Mouse (Mus musculus) thymus, adult 2 months (tissue): ENCODE measurements around the gene Sfxn3. TPM values are rescaled to one million over a fixed set of nuclear protein-coding genes. Genes with fewer than 3 reads are reported as not detected.

Experiments
- DNase-seq: peaks from one replicate; pipeline ENCODE4 v3.0.0; 2021
- H3K27ac ChIP-seq: fragments of 200-500 bp; 2 replicates; pipeline ENCODE4 v1.5.1; 2012; ENCODE audit warnings: low read length, control low read depth; ENCODE audit not compliant: control insufficient read depth, insufficient read depth
- H3K27me3 ChIP-seq: fragments of 200-500 bp; 2 replicates; pipeline ENCODE4 v1.6.1; 2012; ENCODE audit warnings: mild to moderate bottlenecking, low read length, moderate library complexity, mixed read lengths; ENCODE audit not compliant: control insufficient read depth, insufficient read depth
- H3K36me3 ChIP-seq: fragments of 200-500 bp; 2 replicates; pipeline ENCODE4 v1.6.1; 2012; ENCODE audit warnings: mild to moderate bottlenecking, low read length, moderate library complexity; ENCODE audit not compliant: control insufficient read depth, insufficient read depth
- H3K4me1 ChIP-seq: fragments of 200-500 bp; replicated peaks from 2 replicates; pipeline ENCODE4 v1.6.1; 2012; ENCODE audit warnings: low read length; ENCODE audit not compliant: control insufficient read depth, insufficient read depth
- H3K4me3 ChIP-seq: fragments of 200-500 bp; 2 replicates; pipeline ENCODE4 v1.5.1; 2012; ENCODE audit warnings: mild to moderate bottlenecking, low read length, control low read depth, moderate library complexity; ENCODE audit not compliant: control insufficient read depth, insufficient read depth
- CTCF ChIP-seq: fragments of 200-500 bp; IDR thresholded peaks from 2 replicates; pipeline ENCODE4 v1.5.1; 2012; ENCODE audit warnings: mild to moderate bottlenecking, control low read depth, low read length, moderate library complexity, borderline replicate concordance; ENCODE audit not compliant: control insufficient read depth, poor library complexity, insufficient read depth; ENCODE audit errors: extremely low read depth
- POLR2A ChIP-seq: fragments of 200-500 bp; IDR thresholded peaks from 2 replicates; pipeline ENCODE4 v1.6.1; 2012; ENCODE audit warnings: mild to moderate bottlenecking, low read length, control low read depth, moderate library complexity; ENCODE audit not compliant: control insufficient read depth, poor library complexity, insufficient read depth; ENCODE audit errors: extremely low read depth
- WGBS: fragments of 180-500 bp; shearing (Covaris S2); methylation state at CpG from one replicate; pipeline ENCODE4 v1.1.7; 2018; 5-methylcytosine and 5-hydroxymethylcytosine counted together
- polyA plus RNA-seq: library from polyadenylated mRNA; depleted of rRNA; stranded (reverse); fragments of >200 nt; gene quantifications from 2 replicates; pipeline ENCODE4 v1.2.3, GENCODE M21; 2012

Sfxn3 gene
- polyA plus RNA-seq, 1 experiment = 61.1 TPM

DNA sequence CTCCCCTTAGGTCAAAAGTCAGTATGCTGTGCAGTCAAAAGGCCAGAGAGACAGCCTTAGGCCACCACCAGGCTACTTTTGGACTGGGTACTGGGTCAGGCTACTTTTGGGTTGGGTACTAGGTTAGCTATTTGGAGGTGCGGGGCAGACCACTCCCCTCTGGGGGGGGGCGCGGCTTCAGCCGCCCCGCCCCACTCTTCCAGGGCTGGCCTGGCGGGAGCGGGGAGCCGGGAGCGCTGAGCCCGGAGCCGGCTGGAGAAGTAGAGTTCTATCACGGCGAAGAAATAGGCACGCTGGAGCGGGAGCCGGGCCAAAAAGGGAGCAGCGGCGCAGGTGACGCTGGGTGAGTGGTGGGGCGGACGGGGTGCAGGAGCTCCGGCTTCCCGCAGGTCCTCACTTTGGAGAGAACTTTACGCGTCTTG is 32.3 kb upstream of the Sfxn3 start:
- peak; percentile 48 for DNase-seq
- 0% methylated on average over 25 of the region's 25 CpGs for WGBS
- Histone ChIP-seq H3K36me3 (no peaks in the 10 kb centered on the region), H3K27ac (no peak overlapping the region), H3K4me1 (peaks cover 34% of the 10 kb centered on the region), H3K4me3 (peak overlapping the region; percentile 58), H3K27me3 (no peaks in the 10 kb centered on the region; the same call in 1 of the 2 replicates)
- TF ChIP-seq POLR2A = no peak
- TF ChIP-seq CTCF = no peak

DNA sequence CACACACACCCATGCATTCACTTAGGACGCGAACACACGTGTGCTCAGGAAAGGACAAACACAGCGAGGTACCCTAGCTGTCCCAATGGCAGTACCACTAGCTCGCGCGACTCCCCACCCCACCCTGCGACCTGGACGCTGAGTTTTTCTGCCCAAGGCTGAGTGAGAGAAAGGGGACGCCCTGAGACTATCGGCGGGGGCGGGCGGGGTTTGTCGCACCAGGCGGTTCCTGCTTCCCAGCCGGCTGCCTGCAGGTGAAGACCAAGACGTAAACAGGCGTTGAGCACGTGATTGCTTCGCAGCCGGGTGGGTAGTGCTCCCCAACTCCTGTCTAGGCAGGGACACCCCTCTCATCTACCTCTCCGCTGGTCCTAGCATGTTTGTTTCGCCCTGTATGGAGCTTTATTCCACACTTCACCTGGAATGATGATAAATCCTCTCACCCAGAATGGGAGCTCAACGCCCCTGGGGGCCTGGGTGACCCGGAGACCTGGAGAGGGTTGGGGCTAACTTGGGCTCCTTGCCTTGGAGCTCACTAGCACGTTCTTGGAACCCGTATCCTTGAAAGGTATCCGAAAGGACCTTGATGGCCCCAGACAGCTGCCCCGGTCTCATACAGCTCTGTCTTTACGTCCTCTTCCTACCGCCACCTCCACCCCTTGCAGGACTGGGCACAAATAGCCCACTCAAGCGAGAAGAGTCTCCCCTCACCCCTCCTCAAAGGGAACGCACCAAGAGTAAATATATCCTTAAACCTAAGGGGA is 31.6 kb upstream of the Sfxn3 start:
- H3K36me3 ChIP-seq = no peaks in the 10 kb centered on the region
- H3K4me1 ChIP-seq = peaks cover 34% of the 10 kb centered on the region
- peak overlapping the region; percentile 58 for H3K4me3 ChIP-seq
- no peak for TF ChIP-seq CTCF
- TF ChIP-seq POLR2A = no peak
- H3K27me3 ChIP-seq = no peaks in the 10 kb centered on the region; the same call in 1 of the 2 replicates
- under 1% methylated on average over 34 of the region's 34 CpGs for whole genome bisulfite sequencing
- peak; percentile 78 for DNase-seq
- H3K27ac ChIP-seq = peak overlapping the region; percentile 33; the same call in 1 of the 2 replicates

DNA sequence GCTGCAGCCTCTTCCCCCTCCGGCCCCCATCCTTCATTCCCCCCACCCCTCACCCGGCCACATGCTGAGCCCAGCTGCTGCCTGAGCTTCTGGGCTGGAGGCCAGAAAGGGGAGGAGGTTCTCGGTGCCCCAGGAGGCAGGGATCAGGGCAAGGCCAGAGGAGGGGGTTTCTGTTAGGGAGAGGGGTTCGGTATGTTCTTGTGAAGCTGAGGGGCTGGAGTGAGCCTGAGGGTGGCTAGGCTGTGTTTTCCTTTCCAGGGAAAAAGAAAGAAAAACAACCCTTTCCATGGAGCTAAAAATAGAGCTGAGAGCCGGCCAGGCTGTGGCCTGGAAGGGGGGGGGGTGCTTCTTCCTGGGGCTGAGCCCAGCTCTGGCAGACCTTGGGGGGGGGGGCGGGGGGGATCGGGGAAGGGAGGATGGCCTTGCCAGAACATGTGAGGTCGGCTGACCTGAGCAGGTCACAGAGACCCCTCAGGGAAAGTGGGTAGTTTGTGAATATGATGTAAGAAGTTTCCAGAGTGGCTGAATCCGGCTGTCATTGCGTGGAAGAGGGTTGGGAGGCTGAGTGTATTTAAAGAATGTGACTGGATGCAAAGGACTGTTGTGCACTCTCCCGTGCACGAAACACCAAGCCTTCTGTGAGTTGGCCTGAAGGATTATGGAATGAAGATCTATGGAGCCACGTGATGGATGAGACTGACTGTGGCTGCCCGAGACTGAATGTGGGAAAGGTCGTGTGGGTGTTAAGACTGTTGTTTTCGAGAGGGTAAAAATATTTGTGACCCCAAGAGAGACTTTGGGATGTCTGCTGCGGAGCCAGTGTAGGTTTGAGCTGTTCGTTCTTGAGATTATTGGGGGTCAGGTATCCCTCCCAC is 30.7 kb upstream of the Sfxn3 start:
- WGBS = 3% methylated on average over 18 of the region's 18 CpGs
- H3K27me3 ChIP-seq = no peaks in the 10 kb centered on the region; the same call in 1 of the 2 replicates
- TF ChIP-seq POLR2A = no peak
- no peak for TF ChIP-seq CTCF
- H3K36me3 ChIP-seq = no peaks in the 10 kb centered on the region
- peak overlapping the region; percentile 58 for H3K4me3 ChIP-seq
- peak overlapping the region; percentile 33; the same call in 1 of the 2 replicates for H3K27ac ChIP-seq
- no peak for DNase-seq
- H3K4me1 ChIP-seq = peaks cover 34% of the 10 kb centered on the region

DNA sequence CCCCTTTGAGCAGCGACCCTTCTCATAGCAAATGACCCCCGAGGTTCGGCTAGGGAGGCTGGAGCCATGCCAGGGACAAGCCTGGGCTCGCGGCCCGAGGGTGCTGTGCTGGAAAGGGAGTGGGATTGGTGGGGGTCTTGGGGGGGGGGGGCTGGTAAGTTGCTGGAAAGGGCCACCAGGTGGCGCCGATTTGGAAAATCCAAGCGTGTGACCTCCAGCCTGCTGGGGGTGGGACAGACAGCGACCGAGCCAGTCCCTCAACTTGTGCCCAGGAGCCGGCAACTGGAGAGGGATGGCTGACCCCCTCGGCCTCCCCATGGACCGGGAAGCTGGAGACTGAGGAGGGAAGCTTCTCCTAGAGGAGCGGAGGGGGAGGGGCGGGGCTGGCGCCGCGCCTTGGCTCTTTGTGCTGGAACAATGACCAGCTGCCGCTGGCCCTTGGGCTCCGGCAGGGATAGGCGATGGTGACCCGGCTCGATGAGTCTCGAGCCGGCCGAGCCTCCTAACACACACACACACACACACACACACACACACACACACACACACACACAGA is 30.0 kb upstream of the Sfxn3 start:
- Histone ChIP-seq H3K36me3 (no peaks in the 10 kb centered on the region), H3K4me1 (peaks cover 34% of the 10 kb centered on the region), H3K27me3 (no peaks in the 10 kb centered on the region; the same call in 1 of the 2 replicates), H3K27ac (no peak overlapping the region), H3K4me3 (peak overlapping the region; percentile 51)
- peak; percentile 49; the same call in 1 of the 2 replicates for TF ChIP-seq CTCF
- TF ChIP-seq POLR2A = no peak
- WGBS = 1% methylated on average over 22 of the region's 27 CpGs
- no peak for DNase-seq

DNA sequence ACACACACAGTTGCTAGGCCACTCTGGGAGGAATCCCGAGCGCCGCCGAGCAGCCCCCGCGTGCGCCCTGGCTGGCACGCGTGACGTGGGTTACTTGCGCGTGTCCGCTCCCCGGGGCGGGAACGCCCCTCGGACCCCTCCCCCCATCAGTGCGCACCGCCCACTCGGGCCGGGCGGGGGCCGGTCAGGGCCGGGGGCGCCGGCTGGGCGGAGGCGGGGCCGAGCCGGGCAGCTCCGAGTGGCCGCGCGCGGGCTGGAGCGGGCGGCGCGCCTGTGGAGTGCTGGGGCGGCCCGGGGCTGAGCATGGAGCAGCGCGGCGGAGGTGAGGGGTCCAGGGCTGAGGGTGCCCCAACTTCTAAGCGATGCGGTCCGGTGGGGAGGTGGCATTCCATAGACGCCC is 29.4 kb upstream of the Sfxn3 start:
- Histone ChIP-seq H3K4me1 (peaks cover 34% of the 10 kb centered on the region), H3K27me3 (no peaks in the 10 kb centered on the region; the same call in 1 of the 2 replicates), H3K4me3 (peak overlapping the region; percentile 51), H3K36me3 (no peaks in the 10 kb centered on the region), H3K27ac (no peak overlapping the region)
- WGBS = under 1% methylated on average over 48 of the region's 48 CpGs
- DNase-seq = no peak
- no peak for TF ChIP-seq CTCF
- TF ChIP-seq POLR2A = no peak

GRCm38 (mm10) chr19:45018351-45018831 is 28.9 kb upstream of the Sfxn3 start:
- TF ChIP-seq CTCF (no peak), POLR2A (no peak)
- no peaks in the 10 kb centered on the region for H3K36me3 ChIP-seq
- peak overlapping the region; percentile 3; the same call in 1 of the 2 replicates for H3K4me3 ChIP-seq
- no peak for DNase-seq
- WGBS = 29% methylated on average over 13 of the region's 13 CpGs
- peaks cover 34% of the 10 kb centered on the region for H3K4me1 ChIP-seq
- no peaks in the 10 kb centered on the region; the same call in 1 of the 2 replicates for H3K27me3 ChIP-seq
- H3K27ac ChIP-seq = no peak overlapping the region
